Mouse (Mus musculus): ENCODE measurements at regions not wholly inside any gene's neighbourhood (a gene's known extent, or its start where the extent isn't known, plus 50 kb on each side); places are given as distances from the start of the nearest gene placed in this dataset.

- H3K9ac ChIP-seq (replicated peaks; ENCODE audit: low read length), result no peak overlapping the region
- no peak overlapping the region for H3K4me2 ChIP-seq (ENCODE audit: low read length)
- WGBS, result 73% methylated on average over 4 of the region's 4 CpGs
- H3K36me3 ChIP-seq (ENCODE audit: control insufficient read depth, insufficient read depth, low read length), result no peaks in the 10 kb centered on the region
- ATAC-seq (ENCODE audit: low FRiP score, low TSS enrichment) (no peak), DNase-seq (no peak)
- H3K27ac ChIP-seq (replicated peaks; ENCODE audit: low read depth, low read length), result no peak overlapping the region
- no peaks in the 10 kb centered on the region for H3K27me3 ChIP-seq (ENCODE audit: control insufficient read depth, insufficient read depth, low read length)
- H3K4me1 ChIP-seq (ENCODE audit: control insufficient read depth, insufficient read depth, low read length), result no peaks in the 10 kb centered on the region
- no peaks in the 10 kb centered on the region for H3K9me3 ChIP-seq (ENCODE audit: control insufficient read depth, low read length)
- H3K4me3 ChIP-seq (replicated peaks; ENCODE audit: low read depth, low read length), result no peak overlapping the region
Observed at GRCm38 (mm10) chr13:118272904-118273303, 113.5 kb upstream of the B430218F22Rik start.

DNA sequence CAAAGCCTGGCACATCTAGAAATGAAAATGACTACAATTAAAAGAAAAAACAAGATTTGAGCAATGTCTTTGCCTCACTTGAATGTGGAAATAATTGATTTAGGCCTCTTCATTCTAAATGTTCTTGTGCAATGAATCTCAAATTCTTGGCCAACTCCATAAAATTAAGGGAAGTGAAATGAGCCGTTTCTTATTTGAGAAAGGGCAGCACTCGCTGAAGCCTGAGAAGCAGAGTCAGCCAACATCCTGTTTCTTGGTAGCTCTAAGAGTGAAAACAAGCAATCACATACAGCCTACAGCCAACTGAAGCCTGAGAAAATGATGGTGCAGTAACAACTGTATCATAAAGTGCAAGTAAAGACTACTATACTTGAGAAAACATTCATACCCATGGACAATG, 105.5 kb upstream of the B430218F22Rik start:
- Histone ChIP-seq H3K4me1 (ENCODE audit: control insufficient read depth, insufficient read depth, low read length) (no peaks in the 10 kb centered on the region), H3K4me2 (ENCODE audit: low read length) (no peak overlapping the region), H3K27ac (replicated peaks; ENCODE audit: low read depth, low read length) (no peak overlapping the region), H3K4me3 (replicated peaks; ENCODE audit: low read depth, low read length) (no peak overlapping the region), H3K9me3 (ENCODE audit: control insufficient read depth, low read length) (no peaks in the 10 kb centered on the region), H3K27me3 (ENCODE audit: control insufficient read depth, insufficient read depth, low read length) (no peaks in the 10 kb centered on the region), H3K36me3 (ENCODE audit: control insufficient read depth, insufficient read depth, low read length) (no peaks in the 10 kb centered on the region), H3K9ac (replicated peaks; ENCODE audit: low read length) (no peak overlapping the region)
- 88% methylated on average over 2 of the region's 2 CpGs for WGBS
- DNase-seq (no peak), ATAC-seq (ENCODE audit: low FRiP score, low TSS enrichment) (no peak)

- Histone ChIP-seq H3K27ac (replicated peaks; ENCODE audit: low read depth, low read length) (no peak overlapping the region), H3K4me1 (ENCODE audit: control insufficient read depth, insufficient read depth, low read length) (no peaks in the 10 kb centered on the region), H3K9me3 (ENCODE audit: control insufficient read depth, low read length) (no peaks in the 10 kb centered on the region), H3K36me3 (ENCODE audit: control insufficient read depth, insufficient read depth, low read length) (no peaks in the 10 kb centered on the region), H3K27me3 (ENCODE audit: control insufficient read depth, insufficient read depth, low read length) (no peaks in the 10 kb centered on the region), H3K9ac (replicated peaks; ENCODE audit: low read length) (no peak overlapping the region), H3K4me2 (ENCODE audit: low read length) (no peak overlapping the region), H3K4me3 (replicated peaks; ENCODE audit: low read depth, low read length) (no peak overlapping the region)
- ATAC-seq (ENCODE audit: low FRiP score, low TSS enrichment) (no peak), DNase-seq (no peak)
- whole genome bisulfite sequencing, result 91% methylated on average over 1 of the region's 1 CpGs
Observed at GRCm38 (mm10) chr13:118293728-118294127, 92.7 kb upstream of the B430218F22Rik start.

DNA sequence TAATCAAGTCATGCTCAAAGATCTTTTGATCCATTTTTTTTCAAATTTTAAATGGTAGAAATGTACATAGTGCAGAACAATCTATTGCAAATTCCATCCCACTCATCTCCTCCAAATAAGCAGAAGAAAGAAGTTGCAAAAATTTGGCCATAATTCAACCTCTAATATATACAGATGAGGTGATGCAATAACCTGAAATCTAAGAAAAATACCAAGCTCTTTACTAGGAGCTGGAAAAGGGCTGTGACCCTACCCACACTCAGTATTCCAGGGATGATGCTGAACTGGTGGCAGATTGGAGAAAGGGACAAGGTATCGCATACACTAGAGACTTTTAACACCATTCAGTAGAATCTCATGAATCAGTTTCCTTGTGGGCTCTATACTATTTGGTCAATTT, 76.3 kb upstream of the B430218F22Rik start:
- H3K27ac ChIP-seq (replicated peaks; ENCODE audit: low read depth, low read length), result no peak overlapping the region
- no peaks in the 10 kb centered on the region for H3K27me3 ChIP-seq (ENCODE audit: control insufficient read depth, insufficient read depth, low read length)
- no peak overlapping the region for H3K4me3 ChIP-seq (replicated peaks; ENCODE audit: low read depth, low read length)
- H3K9ac ChIP-seq (replicated peaks; ENCODE audit: low read length), result no peak overlapping the region
- 100% methylated on average over 1 of the region's 1 CpGs for WGBS
- no peaks in the 10 kb centered on the region for H3K9me3 ChIP-seq (ENCODE audit: control insufficient read depth, low read length)
- DNase-seq (no peak), ATAC-seq (ENCODE audit: low FRiP score, low TSS enrichment) (no peak)
- no peaks in the 10 kb centered on the region for H3K36me3 ChIP-seq (ENCODE audit: control insufficient read depth, insufficient read depth, low read length)
- H3K4me2 ChIP-seq (ENCODE audit: low read length), result no peak overlapping the region
- no peaks in the 10 kb centered on the region for H3K4me1 ChIP-seq (ENCODE audit: control insufficient read depth, insufficient read depth, low read length)

- H3K4me3 ChIP-seq (replicated peaks; ENCODE audit: low read depth, low read length), result no peak overlapping the region
- H3K9me3 ChIP-seq (ENCODE audit: control insufficient read depth, low read length), result no peaks in the 10 kb centered on the region
- H3K4me1 ChIP-seq (ENCODE audit: control insufficient read depth, insufficient read depth, low read length), result no peaks in the 10 kb centered on the region
- ATAC-seq (ENCODE audit: low FRiP score, low TSS enrichment) (no peak), DNase-seq (no peak)
- H3K36me3 ChIP-seq (ENCODE audit: control insufficient read depth, insufficient read depth, low read length), result no peaks in the 10 kb centered on the region
- WGBS, result 89% methylated on average over 4 of the region's 4 CpGs
- no peaks in the 10 kb centered on the region for H3K27me3 ChIP-seq (ENCODE audit: control insufficient read depth, insufficient read depth, low read length)
- H3K4me2 ChIP-seq (ENCODE audit: low read length), result no peak overlapping the region
- no peak overlapping the region for H3K27ac ChIP-seq (replicated peaks; ENCODE audit: low read depth, low read length)
- H3K9ac ChIP-seq (replicated peaks; ENCODE audit: low read length), result no peak overlapping the region
Observed at GRCm38 (mm10) chr13:118313676-118314075, 72.8 kb upstream of the B430218F22Rik start.
